Mouse (Mus musculus) liver, postnatal 0 days (tissue): Measurements from ENCODE around the gene Atp2c2. TPM values are rescaled to one million over a fixed set of nuclear protein-coding genes. Genes with fewer than 3 reads are reported as not detected.

Experiments used
- ATAC-seq: fragments of 200-750 bp; cut with Nextera tagmentation; 2 replicates; pipeline ENCODE4 v1.8.0; 2017; ENCODE audit warnings: mild to moderate bottlenecking, moderate library complexity
- DNase-seq: peaks from one replicate; pipeline ENCODE4 v3.0.0-alpha.2; 2016
- H3K27ac ChIP-seq: fragments of 300-500 bp; sonication (generic); 2 replicates; pipeline ENCODE4 v1.5.1; 2014; ENCODE audit warnings: antibody characterized with exemption, moderate library complexity, mild to moderate bottlenecking, low read depth
- H3K27me3 ChIP-seq: fragments of 300-500 bp; sonication (generic); 2 replicates; pipeline ENCODE4 v1.6.1; 2014; ENCODE audit warnings: low read length, control low read depth, mixed read lengths; ENCODE audit not compliant: insufficient read depth
- H3K36me3 ChIP-seq: fragments of 300-500 bp; sonication (generic); replicated peaks from 2 replicates; pipeline ENCODE4 v1.6.1; 2014; ENCODE audit warnings: mild to moderate bottlenecking, control low read depth, low read length, moderate library complexity, mixed read lengths; ENCODE audit not compliant: insufficient read depth
- H3K4me1 ChIP-seq: fragments of 300-500 bp; sonication (generic); 2 replicates; pipeline ENCODE4 v1.6.1; 2014; ENCODE audit warnings: antibody characterized with exemption, mild to moderate bottlenecking, control low read depth; ENCODE audit not compliant: insufficient read depth
- H3K4me2 ChIP-seq: fragments of 300-500 bp; sonication (generic); 2 replicates; pipeline ENCODE4 v1.6.1; 2014; ENCODE audit warnings: low read depth, mild to moderate bottlenecking, low read length, moderate library complexity, mixed read lengths
- H3K4me3 ChIP-seq: fragments of 300-500 bp; sonication (generic); 2 replicates; pipeline ENCODE4 v1.5.1; 2014; ENCODE audit warnings: low read depth, low read length
- H3K9ac ChIP-seq: fragments of 300-500 bp; sonication (generic); replicated peaks from 2 replicates; pipeline ENCODE4 v1.6.1; 2014; ENCODE audit warnings: mild to moderate bottlenecking, moderate library complexity
- H3K9me3 ChIP-seq: fragments of 300-500 bp; sonication (generic); 2 replicates; pipeline ENCODE4 v1.6.1; 2016; ENCODE audit warnings: mild to moderate bottlenecking, control low read depth, low read length, mixed read lengths
- CTCF ChIP-seq: sonication (generic); IDR thresholded peaks from 2 replicates; pipeline ENCODE4 v1.5.1; 2016; ENCODE audit warnings: antibody characterized with exemption, low read depth
- EP300 ChIP-seq: IDR thresholded peaks from 2 replicates; pipeline ENCODE4 v1.6.1; 2016; ENCODE audit warnings: antibody characterized with exemption, low read depth, mild to moderate bottlenecking
- WGBS: fragments of 180-500 bp; shearing (Covaris S2); extraction: QIAGEN DNeasy Blood & Tissue Kit; methylation state at CpG from one replicate; pipeline ENCODE4 v1.1.7; 2014; ENCODE audit not compliant: insufficient replicate concordance; 5-methylcytosine and 5-hydroxymethylcytosine counted together
- polyA plus RNA-seq: library from polyadenylated mRNA; unstranded; fragments of >200 nt; fragmentation: Nextera tagmentation; extraction: Ambion mirVana; gene quantifications from 2 replicates; pipeline ENCODE4 v1.2.1, GENCODE M21; 2015

Gene Atp2c2
- polyA plus RNA-seq, 1 experiment from 2014 or later = 0.05 TPM

- WGBS = under 1% methylated on average over 18 of the region's 18 CpGs
- H3K9ac ChIP-seq = peak within 1 kb of the TSS; percentile 44
- no peaks in the 10 kb centered on the region for H3K27me3 ChIP-seq
- H3K4me2 ChIP-seq = peak within 1 kb of the TSS; percentile 70
- peak within 1 kb of the TSS; percentile 44 for H3K4me3 ChIP-seq
- H3K27ac ChIP-seq = peak within 1 kb of the TSS; percentile 70
- peak; percentile 99 for DNase-seq
- H3K36me3 ChIP-seq = no peaks in the 10 kb centered on the region
- H3K9me3 ChIP-seq = no peaks in the 10 kb centered on the region
- H3K4me1 ChIP-seq = peaks cover 14% of the 10 kb centered on the region
- ATAC-seq = peak; percentile 97
- TF ChIP-seq CTCF = no peak
- TF ChIP-seq EP300 = no peak
These were observed 78.5 kb downstream of the Atp2c2 start, which contains the start of gene Tldc1 for GRCm38 (mm10) chr8:119778263-119778662. Gene Tldc1 (minus strand): TSS chr8:119778416.

- peak; percentile 20 for ATAC-seq
- 24% methylated on average over 14 of the region's 14 CpGs for WGBS
- H3K4me3 ChIP-seq = no peak overlapping the region
These were observed 79.4 kb downstream of the Atp2c2 start for GRCm38 (mm10) chr8:119779013-119779737.

GRCm38 (mm10) chr8:119780402-119781049 is 80.7 kb downstream of the Atp2c2 start:
- Histone ChIP-seq H3K4me3 (no peak overlapping the region), H3K4me1 (peaks cover 14% of the 10 kb centered on the region), H3K36me3 (no peaks in the 10 kb centered on the region), H3K27ac (no peak overlapping the region), H3K27me3 (no peaks in the 10 kb centered on the region), H3K9me3 (no peaks in the 10 kb centered on the region), H3K9ac (no peak overlapping the region), H3K4me2 (no peak overlapping the region)
- no peak for ATAC-seq
- DNase-seq = no peak
- 71% methylated on average over 9 of the region's 9 CpGs for WGBS
- TF ChIP-seq EP300 (no peak), CTCF (no peak)

More at GRCm38 (mm10) chr8:119779013-119779737, 79.4 kb downstream of the Atp2c2 start:
- Histone ChIP-seq H3K27ac (no peak overlapping the region), H3K9me3 (no peaks in the 10 kb centered on the region), H3K4me1 (peaks cover 14% of the 10 kb centered on the region), H3K27me3 (no peaks in the 10 kb centered on the region), H3K4me2 (peak overlapping the region; percentile 70), H3K36me3 (no peaks in the 10 kb centered on the region), H3K9ac (no peak overlapping the region)
- peak; percentile 99 for TF ChIP-seq CTCF
- no peak for TF ChIP-seq EP300
- peak; percentile 83 for DNase-seq

- H3K4me2 ChIP-seq = no peak overlapping the region
- no peak overlapping the region for H3K27ac ChIP-seq
- no peaks in the 10 kb centered on the region for H3K36me3 ChIP-seq
- DNase-seq = peak; percentile 76
- peak; percentile 10 for ATAC-seq
- H3K4me3 ChIP-seq = no peak overlapping the region
- TF ChIP-seq EP300 = no peak
- no peak for TF ChIP-seq CTCF
- no peaks in the 10 kb centered on the region for H3K27me3 ChIP-seq
- no peak overlapping the region for H3K9ac ChIP-seq
- H3K4me1 ChIP-seq = peaks cover 14% of the 10 kb centered on the region
- no peaks in the 10 kb centered on the region for H3K9me3 ChIP-seq
- WGBS = 50% methylated on average over 4 of the region's 4 CpGs
These were observed 81.5 kb downstream of the Atp2c2 start for GRCm38 (mm10) chr8:119781086-119781840.

- TF ChIP-seq CTCF (peak; percentile 94), EP300 (no peak)
- H3K4me2 ChIP-seq = no peak overlapping the region
- DNase-seq (peak; percentile 76), ATAC-seq (no peak)
- 6% methylated on average over 5 of the region's 5 CpGs for WGBS
- no peaks in the 10 kb centered on the region for H3K9me3 ChIP-seq
- H3K9ac ChIP-seq = no peak overlapping the region
- H3K27ac ChIP-seq = no peak overlapping the region
- H3K4me1 ChIP-seq = peaks cover 9% of the 10 kb centered on the region
- no peaks in the 10 kb centered on the region for H3K27me3 ChIP-seq
- H3K36me3 ChIP-seq = no peaks in the 10 kb centered on the region
- no peak overlapping the region for H3K4me3 ChIP-seq
These were observed 82.9 kb downstream of the Atp2c2 start for GRCm38 (mm10) chr8:119782715-119783114.

- WGBS = 46% methylated on average over 6 of the region's 6 CpGs
- TF ChIP-seq EP300 (no peak), CTCF (no peak)
These were observed 83.8 kb downstream of the Atp2c2 start for GRCm38 (mm10) chr8:119783579-119783978.

More at GRCm38 (mm10) chr8:119783579-119783978, 83.8 kb downstream of the Atp2c2 start:
- DNase-seq = no peak
- H3K4me1 ChIP-seq = peaks cover 6% of the 10 kb centered on the region
- H3K4me3 ChIP-seq = no peak overlapping the region
- H3K27me3 ChIP-seq = no peaks in the 10 kb centered on the region
- peak overlapping the region; percentile 13 for H3K4me2 ChIP-seq
- H3K9ac ChIP-seq = no peak overlapping the region
- peak overlapping the region; percentile 60 for H3K27ac ChIP-seq
- ATAC-seq = no peak
- no peaks in the 10 kb centered on the region for H3K9me3 ChIP-seq
- no peaks in the 10 kb centered on the region for H3K36me3 ChIP-seq
